Mouse (Mus musculus) embryonic fibroblast, embryonic 13.5 days (primary cell): ENCODE results near the gene Sfta2.

Experiments used
- CTCF ChIP-seq: IDR thresholded peaks from 2 replicates; pipeline ENCODE4 v1.5.1; 2011; ENCODE audit warnings: mild to moderate bottlenecking, control low read depth, low read length, moderate library complexity, borderline replicate concordance; ENCODE audit not compliant: insufficient read depth
- POLR2A ChIP-seq: IDR thresholded peaks from 2 replicates; pipeline ENCODE4 v1.6.1; 2011; ENCODE audit warnings: low read depth, mild to moderate bottlenecking, control low read depth, low read length, moderate library complexity

GRCm38 (mm10) chr17:35567150-35567549 lies 34.2 kb upstream of the Sfta2 start, which contains the start of gene 2300002M23Rik:
- TF ChIP-seq CTCF (no peak), POLR2A (no peak)
